Comparison of ENCODE assay signal across 15 mouse cellular contexts in genomic region chr7:82359674-82360073, GRCm38 (mm10). TPM values are rescaled to one million over a fixed set of nuclear protein-coding genes. Genes with fewer than 3 reads are reported as not detected.
DNase-seq lines count a peak whose midpoint lies in the region; ATAC-seq and TF ChIP-seq lines count a peak whose summit lies in the region.
"Had no signal": no experiment of that assay in that cellular context is flagged by ENCODE, and none has a peak within 500 bp of the region (broad histone marks: within the 10 kb centered on the region; RNA-seq: fewer than 3 reads in every experiment).

No protein-coding gene starts in this region.

- no peak for ATAC-seq in activated CD4-positive, CD25-positive, alpha-beta regulatory T cell, adult 4 months

- no peaks in the 10 kb centered on the region for H3K4me1 ChIP-seq in testis, adult 2 months (ENCODE audit: control insufficient read depth, insufficient read depth, low read length)
- peaks cover 14% of the 10 kb centered on the region for H3K4me1 ChIP-seq in limb, embryonic 10.5 days
- H3K4me1 ChIP-seq: hindbrain, embryonic 10.5 days had no signal

- H3K9me3 ChIP-seq in limb, embryonic 10.5 days (replicated peaks), result no peaks in the 10 kb centered on the region
- H3K9me3 ChIP-seq: hindbrain, embryonic 10.5 days had no signal

- H3K27ac ChIP-seq in testis, adult 2 months (ENCODE audit: control insufficient read depth, insufficient read depth, low read depth, low read length), result no peak overlapping the region
- H3K27ac ChIP-seq in limb, embryonic 10.5 days, result 0 out of 2 replicates have a peak overlapping the region, but pooled peaks have one; percentile 7
- H3K27ac ChIP-seq: hindbrain, embryonic 10.5 days; layer of hippocampus, adult 2 months; macrophage had no signal

- no peak for TF ChIP-seq CTCF in testis, adult 2 months (IDR thresholded peaks at IDR 0.05; ENCODE audit: control insufficient read depth, insufficient read depth, insufficient replicate concordance, low read depth, low read length)

- H3K36me3 ChIP-seq in testis, adult 2 months (ENCODE audit: control insufficient read depth, insufficient read depth, low read length), result no peaks in the 10 kb centered on the region
- H3K36me3 ChIP-seq in limb, embryonic 10.5 days, result no peaks in the 10 kb centered on the region
- H3K36me3 ChIP-seq: hindbrain, embryonic 10.5 days had no signal

- TF ChIP-seq POLR2A in testis, adult 2 months (IDR thresholded peaks at IDR 0.05; ENCODE audit: control insufficient read depth, low read depth, low read length), result no peak

- DNase-seq in gastrocnemius, adult 18-20 months (ENCODE audit: low spot score), result peak; percentile 40
- DNase-seq in gastrocnemius, postnatal 4 days (ENCODE audit: low spot score in 2 of 2), result no peak
- DNase-seq in testis, postnatal 14 days (ENCODE audit: low spot score), result no peak
- no peak for DNase-seq in limb, embryonic 10.5 days (ENCODE audit: low spot score)
- no peak for DNase-seq in right cerebral cortex, postnatal 14 days
- no peak for DNase-seq in ovary, postnatal 14 days (ENCODE audit: low spot score)
- DNase-seq: cerebellum, adult 9-10 months; gastrocnemius, postnatal 36 days; lung, embryonic 14.5 days; midbrain, embryonic 14.5 days had no signal

- 81% methylated on average over 5 of the region's 5 CpGs for WGBS in limb, embryonic 10.5 days

- no peaks in the 10 kb centered on the region for H3K27me3 ChIP-seq in testis, adult 2 months (ENCODE audit: control insufficient read depth, insufficient read depth, low read length)
- H3K27me3 ChIP-seq in limb, embryonic 10.5 days (ENCODE audit: low read depth, poor library complexity, severe bottlenecking), result no peaks in the 10 kb centered on the region

- peak overlapping the region; percentile 1 for H3K4me3 ChIP-seq in testis, adult 2 months (ENCODE audit: control insufficient read depth, low read depth, low read length)
- H3K4me3 ChIP-seq in limb, embryonic 10.5 days, result no peak overlapping the region
- H3K4me3 ChIP-seq: hindbrain, embryonic 10.5 days; layer of hippocampus, adult 2 months had no signal

RNA-seq across cellular contexts. Expression of gene Adamtsl3, which starts 24.2 kb away (rescaled TPM):
- 1 to 10 TPM; 2.4 to 4.0 TPM for total RNA-seq in gastrocnemius, adult 18-20 months (2021)
- total RNA-seq in gastrocnemius, postnatal 4 days (2021), result 10 to 100 TPM; 12.8 to 19.0 TPM
- 0.43 and 0.45 TPM in 2 replicates for polyA plus RNA-seq in testis, adult 2 months (2012; rRNA removed)
- polyA plus RNA-seq in limb, embryonic 10.5 days (2016; fragmentation: Nextera tagmentation; extraction: Ambion mirVana), result 0.11 and 0.81 TPM in 2 replicates
- under 1 TPM in 1 of 2 experiments, not detected in 1; 0.34 TPM for polyA plus RNA-seq in activated CD4-positive, CD25-positive, alpha-beta regulatory T cell, adult 4 months (2017; shearing (Covaris generic))
- polyA plus RNA-seq: macrophage had no signal
